Mouse (Mus musculus) cerebellum, adult 2 months (tissue): ENCODE data around the gene Vmn1r52.
"Not testable (repeated sequence)": the region's sequence is repeated elsewhere in the genome, so short reads cannot be mapped to it uniquely, and the experiment has no call there.

Experiments
- CTCF ChIP-seq: fragments of 200-500 bp; IDR thresholded peaks from 2 replicates; pipeline ENCODE4 v1.5.1; 2011; ENCODE audit warnings: low read depth, mild to moderate bottlenecking, control low read depth, low read length, moderate library complexity, borderline replicate concordance; ENCODE audit not compliant: insufficient read depth
- POLR2A ChIP-seq: fragments of 200-500 bp; IDR thresholded peaks from 2 replicates; pipeline ENCODE4 v1.6.1; 2011; ENCODE audit warnings: low read length, control low read depth, borderline replicate concordance; ENCODE audit not compliant: insufficient read depth

- not testable (repeated sequence) for TF ChIP-seq CTCF, POLR2A
Measured at GRCm38 (mm10) chr6:90202493-90202892, 27.9 kb downstream of the Vmn1r52 start, which contains the start of gene V1ra8.
